Mouse (Mus musculus) stomach, postnatal 0 days (tissue): ENCODE results near the gene Nckipsd. TPM values are rescaled to one million over a fixed set of nuclear protein-coding genes. Genes with fewer than 3 reads are reported as not detected.

Experiments used
- ATAC-seq: fragments of 200-750 bp; cut with Nextera tagmentation; 2 replicates; pipeline ENCODE4 v1.8.0; 2017; ENCODE audit not compliant: low FRiP score, low TSS enrichment
- DNase-seq: peaks from one replicate; pipeline ENCODE4 v3.0.0-alpha.2; 2016; ENCODE audit warnings: low spot score
- H3K27ac ChIP-seq: fragments of 300-500 bp; sonication (generic); replicated peaks from 2 replicates; pipeline ENCODE4 v1.5.1; 2014; ENCODE audit warnings: mild to moderate bottlenecking, control low read depth
- H3K27me3 ChIP-seq: fragments of 300-500 bp; sonication (generic); 2 replicates; pipeline ENCODE4 v1.6.1; 2014; ENCODE audit warnings: low read length; ENCODE audit not compliant: control insufficient read depth, insufficient read depth
- H3K36me3 ChIP-seq: fragments of 300-500 bp; sonication (generic); 2 replicates; pipeline ENCODE4 v1.6.1; 2014; ENCODE audit warnings: low read length, mixed read lengths; ENCODE audit not compliant: control insufficient read depth, insufficient read depth
- H3K4me1 ChIP-seq: fragments of 300-500 bp; sonication (generic); replicated peaks from 2 replicates; pipeline ENCODE4 v1.6.1; 2014; ENCODE audit warnings: antibody characterized with exemption; ENCODE audit not compliant: control insufficient read depth, insufficient read depth
- H3K4me2 ChIP-seq: fragments of 300-500 bp; sonication (generic); replicated peaks from 2 replicates; pipeline ENCODE4 v1.6.1; 2014; ENCODE audit warnings: low read depth, mild to moderate bottlenecking, control low read depth, moderate library complexity
- H3K4me3 ChIP-seq: fragments of 300-500 bp; sonication (generic); 2 replicates; pipeline ENCODE4 v1.5.1; 2014; ENCODE audit warnings: low read depth, low read length, control low read depth
- H3K9ac ChIP-seq: fragments of 300-500 bp; sonication (generic); 2 replicates; pipeline ENCODE4 v1.6.1; 2014; ENCODE audit warnings: mild to moderate bottlenecking, low read length, control low read depth, mixed read lengths
- H3K9me3 ChIP-seq: fragments of 300-500 bp; sonication (generic); 2 replicates; pipeline ENCODE4 v1.6.1; 2016; ENCODE audit warnings: low read length; ENCODE audit not compliant: control insufficient read depth
- CTCF ChIP-seq: IDR thresholded peaks from 2 replicates; pipeline ENCODE4 v1.5.1; 2016; ENCODE audit warnings: antibody characterized with exemption, low read depth, mild to moderate bottlenecking, moderate library complexity
- EP300 ChIP-seq: optimal IDR thresholded peaks from 2 replicates; pipeline ENCODE3; 2016; ENCODE audit warnings: antibody characterized with exemption
- WGBS: fragments of 180-500 bp; shearing (Covaris S2); extraction: QIAGEN DNeasy Blood & Tissue Kit; methylation state at CpG from one replicate; pipeline ENCODE4 v1.1.7; 2014; 5-methylcytosine and 5-hydroxymethylcytosine counted together
- polyA plus RNA-seq: library from polyadenylated mRNA; unstranded; fragments of >200 nt; fragmentation: Nextera tagmentation; extraction: Ambion mirVana; gene quantifications from 2 replicates; pipeline ENCODE4 v1.2.1, GENCODE M21; 2015

The Nckipsd gene
- polyA plus RNA-seq, 1 experiment from 2014 or later = 7.9 TPM

DNA sequence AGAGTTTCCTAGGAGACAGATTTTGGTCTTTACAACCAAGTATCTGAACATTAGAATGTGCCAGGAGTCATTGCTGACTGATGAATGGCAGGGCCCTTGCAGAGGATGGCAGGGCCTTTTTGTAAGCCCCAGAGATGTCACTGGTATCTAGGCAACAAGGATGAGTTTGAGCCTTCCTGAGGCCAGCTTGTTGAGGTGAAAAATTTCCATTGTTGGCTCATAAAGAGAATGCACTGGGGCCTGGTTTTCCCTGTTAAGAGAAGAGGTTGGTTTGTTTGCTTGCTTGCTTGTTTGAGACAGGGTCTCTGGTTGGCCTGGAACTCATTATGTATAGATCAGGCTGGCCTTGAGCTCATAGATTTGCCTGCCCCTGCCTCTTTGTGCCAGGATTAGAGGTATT is 22.8 kb upstream of the Nckipsd start:
- Histone ChIP-seq H3K36me3 (no peaks in the 10 kb centered on the region), H3K4me2 (peak overlapping the region; percentile 70), H3K4me1 (no peaks in the 10 kb centered on the region; the same call in none of the 2 replicates), H3K27ac (0 out of 2 replicates have a peak overlapping the region, but pooled peaks have one; percentile 24), H3K27me3 (no peaks in the 10 kb centered on the region), H3K9me3 (no peaks in the 10 kb centered on the region), H3K9ac (no peak overlapping the region), H3K4me3 (peak overlapping the region; percentile 2)
- no peak for ATAC-seq
- TF ChIP-seq CTCF = no peak
- TF ChIP-seq EP300 = no peak
- no peak for DNase-seq

GRCm38 (mm10) chr9:108786494-108786893 is 21.7 kb upstream of the Nckipsd start:
- Histone ChIP-seq H3K4me2 (no peak overlapping the region), H3K4me3 (no peak overlapping the region), H3K27me3 (no peaks in the 10 kb centered on the region), H3K9ac (no peak overlapping the region), H3K36me3 (no peaks in the 10 kb centered on the region), H3K4me1 (no peaks in the 10 kb centered on the region; the same call in none of the 2 replicates), H3K27ac (no peak overlapping the region; the same call in 1 of the 2 replicates), H3K9me3 (no peaks in the 10 kb centered on the region)
- no peak for DNase-seq
- no peak for ATAC-seq
- WGBS = 51% methylated on average over 1 of the region's 1 CpGs
- TF ChIP-seq EP300 = no peak
- no peak for TF ChIP-seq CTCF

DNA sequence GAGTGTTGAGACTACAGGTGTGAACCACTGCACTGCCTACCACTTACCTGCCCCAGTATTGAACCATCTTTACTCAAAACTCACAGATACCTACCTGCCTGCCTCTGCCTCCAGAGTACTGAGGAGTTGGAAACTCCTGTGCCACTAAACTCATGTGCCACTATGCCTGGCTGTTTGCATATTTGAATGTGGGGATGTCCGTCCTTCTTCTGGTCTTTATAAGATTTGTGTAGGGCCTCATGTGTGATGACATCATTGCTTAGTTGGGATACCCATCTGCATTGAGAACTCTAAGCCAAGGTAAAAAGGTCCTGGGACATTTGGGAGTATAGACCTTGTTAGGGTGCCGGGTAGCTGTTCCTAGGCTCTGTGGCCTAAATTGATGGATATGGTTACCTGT is 21.1 kb upstream of the Nckipsd start:
- Histone ChIP-seq H3K9me3 (no peaks in the 10 kb centered on the region), H3K27ac (no peak overlapping the region), H3K4me3 (no peak overlapping the region), H3K36me3 (no peaks in the 10 kb centered on the region), H3K27me3 (no peaks in the 10 kb centered on the region), H3K9ac (no peak overlapping the region), H3K4me1 (no peaks in the 10 kb centered on the region; the same call in none of the 2 replicates), H3K4me2 (no peak overlapping the region)
- ATAC-seq (no peak), DNase-seq (no peak)
- 87% methylated on average over 2 of the region's 2 CpGs for WGBS
- no peak for TF ChIP-seq EP300
- no peak for TF ChIP-seq CTCF

- Histone ChIP-seq H3K9me3 (no peaks in the 10 kb centered on the region), H3K4me3 (no peak overlapping the region), H3K27ac (no peak overlapping the region), H3K4me1 (no peaks in the 10 kb centered on the region; the same call in none of the 2 replicates), H3K9ac (no peak overlapping the region), H3K4me2 (no peak overlapping the region), H3K27me3 (no peaks in the 10 kb centered on the region), H3K36me3 (no peaks in the 10 kb centered on the region)
- WGBS = 55% methylated on average over 3 of the region's 3 CpGs
- ATAC-seq (no peak), DNase-seq (no peak)
- TF ChIP-seq CTCF = no peak
These were observed 19.5 kb upstream of the Nckipsd start for GRCm38 (mm10) chr9:108788713-108789112.

DNA sequence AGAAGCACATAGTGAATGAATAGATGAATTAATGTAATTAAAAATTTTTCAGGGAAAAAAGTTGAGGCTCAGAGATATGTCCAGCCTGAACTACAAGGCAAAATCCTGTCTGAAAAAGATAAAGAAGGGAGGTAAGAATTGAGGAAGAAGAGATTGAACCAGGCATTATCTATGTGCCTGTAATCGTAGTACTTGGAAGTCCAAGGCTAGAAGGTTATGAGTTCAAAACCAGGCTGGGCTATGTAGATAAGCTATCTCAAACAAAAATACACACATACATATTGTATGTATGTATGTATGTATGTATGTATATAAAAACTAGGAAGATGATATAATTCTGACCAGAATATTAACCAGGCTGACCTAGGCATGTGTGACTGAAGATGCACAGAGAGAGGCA is 15.9 kb upstream of the Nckipsd start:
- 69% methylated on average over 1 of the region's 1 CpGs for WGBS
- H3K4me1 ChIP-seq = no peaks in the 10 kb centered on the region; the same call in 1 of the 2 replicates
- no peak for DNase-seq
- H3K4me3 ChIP-seq = no peak overlapping the region
- no peak overlapping the region for H3K27ac ChIP-seq
- H3K27me3 ChIP-seq = no peaks in the 10 kb centered on the region
- H3K4me2 ChIP-seq = no peak overlapping the region
- ATAC-seq = no peak
- H3K9ac ChIP-seq = no peak overlapping the region
- no peaks in the 10 kb centered on the region for H3K9me3 ChIP-seq
- TF ChIP-seq EP300 = no peak
- H3K36me3 ChIP-seq = 0 out of 2 replicates have a peak, but pooled peaks cover 2% of the 10 kb centered on the region

DNA sequence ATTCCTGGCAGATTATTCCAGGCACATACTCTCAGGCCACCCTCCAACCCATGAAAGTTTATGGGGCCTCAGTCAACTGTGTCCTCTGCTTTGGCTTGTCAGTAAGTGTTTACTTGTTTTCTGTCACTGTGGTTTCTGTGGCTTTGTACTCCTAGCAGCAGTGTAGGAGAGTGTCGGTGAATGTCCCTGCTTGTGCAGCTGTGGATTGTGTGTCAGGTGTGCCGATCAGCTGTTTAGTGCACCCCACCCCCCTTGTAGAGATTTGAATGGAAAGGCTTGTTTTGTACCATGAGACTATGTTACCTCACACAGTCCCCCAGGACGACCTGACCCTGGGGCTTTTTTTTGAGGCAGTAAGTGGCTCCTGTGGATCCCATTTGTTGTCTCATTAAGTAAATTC is 15.4 kb upstream of the Nckipsd start:
- H3K36me3 ChIP-seq = peaks cover 6% of the 10 kb centered on the region; the same call in 1 of the 2 replicates
- no peaks in the 10 kb centered on the region; the same call in 1 of the 2 replicates for H3K4me1 ChIP-seq
- H3K9ac ChIP-seq = no peak overlapping the region
- DNase-seq (no peak), ATAC-seq (no peak)
- no peak for TF ChIP-seq CTCF
- no peak for TF ChIP-seq EP300
- H3K4me2 ChIP-seq = no peak overlapping the region
- no peaks in the 10 kb centered on the region for H3K27me3 ChIP-seq
- no peak overlapping the region for H3K4me3 ChIP-seq
- WGBS = 46% methylated on average over 3 of the region's 3 CpGs
- H3K9me3 ChIP-seq = no peaks in the 10 kb centered on the region
- no peak overlapping the region; the same call in 1 of the 2 replicates for H3K27ac ChIP-seq
